Mouse (Mus musculus) small intestine, adult 2 months (tissue): ENCODE measurements around the gene Zfp598. TPM values are rescaled to one million over a fixed set of nuclear protein-coding genes. Genes with fewer than 3 reads are reported as not detected.
A peak's percentile ranks its signal among the peaks of the same experiment; 100 is the strongest.

ENCODE experiments used
- H3K27ac ChIP-seq: fragments of 200-500 bp; 2 replicates; pipeline ENCODE4 v1.5.1; 2012; ENCODE audit warnings: low read depth, low read length, control low read depth, inconsistent platforms; ENCODE audit not compliant: insufficient read depth
- H3K27me3 ChIP-seq: fragments of 200-500 bp; 2 replicates; pipeline ENCODE4 v1.6.1; 2012; ENCODE audit warnings: mild to moderate bottlenecking, moderate library complexity, low read length, inconsistent platforms; ENCODE audit not compliant: control insufficient read depth, insufficient read depth
- H3K36me3 ChIP-seq: fragments of 200-500 bp; 2 replicates; pipeline ENCODE4 v1.6.1; 2012; ENCODE audit warnings: mild to moderate bottlenecking, low read length, control low read depth, inconsistent platforms; ENCODE audit not compliant: control insufficient read depth, insufficient read depth
- H3K4me1 ChIP-seq: fragments of 200-500 bp; 2 replicates; pipeline ENCODE4 v1.6.1; 2012; ENCODE audit warnings: low read length, inconsistent platforms, mixed read lengths; ENCODE audit not compliant: control insufficient read depth, insufficient read depth, insufficient read length
- H3K4me3 ChIP-seq: fragments of 200-500 bp; 2 replicates; pipeline ENCODE4 v1.5.1; 2012; ENCODE audit warnings: low read depth, mild to moderate bottlenecking, control low read depth, inconsistent platforms, low read length, moderate library complexity
- CTCF ChIP-seq: fragments of 200-500 bp; IDR thresholded peaks from 2 replicates; pipeline ENCODE4 v1.5.1; 2012; ENCODE audit warnings: low read depth, mild to moderate bottlenecking, control low read depth, inconsistent platforms, low read length, moderate library complexity, mixed read lengths; ENCODE audit not compliant: insufficient replicate concordance, insufficient read length; ENCODE audit errors: extremely low read depth
- POLR2A ChIP-seq: fragments of 200-500 bp; IDR thresholded peaks from 2 replicates; pipeline ENCODE4 v1.6.1; 2012; ENCODE audit warnings: low read depth, mild to moderate bottlenecking, control low read depth, inconsistent platforms, low read length, moderate library complexity
- WGBS: fragments of 180-500 bp; shearing (Covaris S2); methylation state at CpG from one replicate; pipeline ENCODE4 v1.1.7; 2018; 5-methylcytosine and 5-hydroxymethylcytosine counted together
- polyA plus RNA-seq: library from polyadenylated mRNA; depleted of rRNA; stranded (reverse); fragments of >200 nt; gene quantifications from 2 replicates; pipeline ENCODE4 v1.2.3, GENCODE M21; 2012; rRNA removed

Zfp598 gene
- polyA plus RNA-seq, result 41.1 and 85.8 TPM in 2 replicates

DNA sequence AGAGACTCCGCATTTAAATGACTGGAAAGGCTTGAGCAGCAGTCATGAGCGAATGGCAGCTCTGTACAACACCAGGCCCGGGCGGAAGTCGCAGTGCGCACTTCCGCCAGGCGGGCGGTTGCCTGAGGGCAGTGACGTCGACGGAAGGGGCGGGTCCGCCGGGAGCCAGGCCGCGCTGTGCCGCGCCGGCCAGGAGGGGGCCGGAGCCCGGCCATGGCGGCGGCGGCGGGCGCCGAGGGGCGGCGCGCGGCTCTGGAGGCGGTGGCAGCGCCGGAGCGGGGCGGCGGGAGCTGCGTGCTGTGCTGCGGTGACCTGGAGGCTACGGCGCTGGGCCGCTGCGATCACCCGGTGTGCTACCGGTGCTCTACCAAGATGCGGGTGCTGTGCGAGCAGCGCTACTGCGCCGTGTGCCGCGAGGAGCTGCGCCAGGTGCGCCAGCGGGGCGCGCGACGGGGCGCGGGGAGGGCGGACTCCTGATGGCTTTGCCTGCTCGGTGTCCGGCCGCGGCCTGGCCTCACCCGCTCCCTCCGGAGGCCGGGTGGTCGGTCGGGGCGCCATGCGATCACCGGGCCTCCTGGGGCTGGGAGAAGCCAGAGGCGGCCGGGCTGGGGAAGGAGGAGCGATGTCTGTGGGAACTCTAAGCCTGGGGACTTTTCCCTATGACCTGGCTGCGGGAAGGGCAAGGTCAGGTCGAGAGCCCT is at the start of gene Zfp598:
TSS of gene Zfp598 (plus strand) at position 143 of the 701 bp plus-strand sequence.
- TF ChIP-seq POLR2A (peak; percentile 67; the same call in 1 of the 2 replicates), CTCF (peak; percentile 37; the same call in 1 of the 2 replicates)
- WGBS, result under 1% methylated on average over 80 of the region's 80 CpGs

DNA sequence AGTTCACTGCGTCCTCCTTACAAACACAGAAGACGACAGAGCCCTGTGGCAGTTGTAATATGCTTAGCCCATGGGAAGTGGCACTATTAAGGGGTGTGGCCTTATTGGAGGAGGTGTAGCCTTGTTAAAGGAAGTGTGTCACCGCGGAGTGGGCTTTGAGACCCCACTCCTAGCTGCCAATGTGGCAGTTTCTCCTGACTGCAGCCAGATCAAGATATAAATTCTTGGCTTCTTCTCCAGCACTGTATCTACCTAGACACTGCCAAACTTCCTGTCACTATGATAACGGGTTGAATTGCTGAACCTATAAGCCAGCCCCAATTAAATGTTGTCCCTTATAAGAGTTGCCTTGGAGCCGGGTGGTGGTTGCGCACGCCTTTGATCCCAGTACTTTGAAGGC is 44.0 kb upstream of the Zfp598 start:
- WGBS, result 89% methylated on average over 8 of the region's 8 CpGs
- H3K36me3 ChIP-seq, result peaks cover 63% of the 10 kb centered on the region

More for the DNA sequence above, at the start of gene Zfp598:
- H3K36me3 ChIP-seq, result no peaks in the 10 kb centered on the region
- no peaks in the 10 kb centered on the region for H3K27me3 ChIP-seq
- H3K27ac ChIP-seq, result peak within 1 kb of the TSS; percentile 36
- H3K4me1 ChIP-seq, result peaks cover 15% of the 10 kb centered on the region; the same call in 1 of the 2 replicates
- H3K4me3 ChIP-seq, result peak within 1 kb of the TSS; percentile 71

DNA sequence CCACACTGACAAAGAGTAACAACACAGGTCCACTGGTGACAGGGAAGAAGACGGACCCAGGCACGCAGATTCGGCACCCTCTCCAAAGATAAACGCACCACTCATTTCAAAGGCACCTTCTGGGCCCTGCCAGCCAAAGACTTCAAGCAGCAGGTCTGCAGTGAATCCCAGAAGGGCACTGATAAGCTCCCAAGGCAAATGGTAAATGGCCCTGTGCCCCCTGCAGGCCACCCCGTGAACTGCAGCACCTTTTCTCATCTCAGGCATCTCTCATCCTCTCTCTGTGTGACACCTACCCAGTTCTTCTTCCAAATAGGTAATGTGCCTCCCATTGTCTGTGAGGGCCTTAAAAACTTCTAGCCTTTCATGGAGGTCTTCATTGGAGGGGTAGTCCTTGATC is 40.8 kb upstream of the Zfp598 start:
- peak; percentile 97; the same call in 1 of the 2 replicates for TF ChIP-seq CTCF
- TF ChIP-seq POLR2A, result peak; percentile 20; the same call in 1 of the 2 replicates
- 33% methylated on average over 5 of the region's 5 CpGs for WGBS
- H3K27ac ChIP-seq, result no peak overlapping the region
- peaks cover 34% of the 10 kb centered on the region for H3K36me3 ChIP-seq
- H3K27me3 ChIP-seq, result no peaks in the 10 kb centered on the region
- no peak overlapping the region for H3K4me3 ChIP-seq
- peaks cover 6% of the 10 kb centered on the region; the same call in 1 of the 2 replicates for H3K4me1 ChIP-seq

More for the DNA sequence above, 44.0 kb upstream of the Zfp598 start:
- H3K4me3 ChIP-seq, result no peak overlapping the region
- H3K27me3 ChIP-seq, result no peaks in the 10 kb centered on the region
- H3K27ac ChIP-seq, result no peak overlapping the region
- no peak for TF ChIP-seq POLR2A
- TF ChIP-seq CTCF, result no peak
- H3K4me1 ChIP-seq, result no peaks in the 10 kb centered on the region

DNA sequence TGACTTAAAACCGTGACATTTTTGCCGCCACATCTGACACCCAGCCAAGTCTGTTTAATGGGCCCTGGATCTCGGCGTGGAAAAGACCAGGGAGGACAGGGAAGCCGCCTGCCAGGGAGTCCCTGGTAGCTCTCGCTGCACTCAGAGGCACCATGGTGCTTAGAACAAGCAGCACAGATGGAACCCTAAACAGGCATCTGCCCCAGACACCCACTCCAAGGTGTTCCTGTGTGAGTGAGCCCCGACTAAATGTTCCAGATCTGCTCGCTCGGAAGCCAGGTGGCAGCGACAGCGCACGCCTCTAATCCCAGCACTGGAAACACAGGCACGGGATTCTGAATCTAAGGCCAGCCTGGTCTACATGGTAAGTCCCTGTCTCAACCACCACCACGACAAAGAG is 39.4 kb upstream of the Zfp598 start:
- Histone ChIP-seq H3K27ac (no peak overlapping the region), H3K4me3 (no peak overlapping the region), H3K36me3 (peaks cover 26% of the 10 kb centered on the region), H3K4me1 (peaks cover 6% of the 10 kb centered on the region), H3K27me3 (no peaks in the 10 kb centered on the region)
- 90% methylated on average over 14 of the region's 14 CpGs for WGBS
- TF ChIP-seq POLR2A, result no peak
- no peak for TF ChIP-seq CTCF

DNA sequence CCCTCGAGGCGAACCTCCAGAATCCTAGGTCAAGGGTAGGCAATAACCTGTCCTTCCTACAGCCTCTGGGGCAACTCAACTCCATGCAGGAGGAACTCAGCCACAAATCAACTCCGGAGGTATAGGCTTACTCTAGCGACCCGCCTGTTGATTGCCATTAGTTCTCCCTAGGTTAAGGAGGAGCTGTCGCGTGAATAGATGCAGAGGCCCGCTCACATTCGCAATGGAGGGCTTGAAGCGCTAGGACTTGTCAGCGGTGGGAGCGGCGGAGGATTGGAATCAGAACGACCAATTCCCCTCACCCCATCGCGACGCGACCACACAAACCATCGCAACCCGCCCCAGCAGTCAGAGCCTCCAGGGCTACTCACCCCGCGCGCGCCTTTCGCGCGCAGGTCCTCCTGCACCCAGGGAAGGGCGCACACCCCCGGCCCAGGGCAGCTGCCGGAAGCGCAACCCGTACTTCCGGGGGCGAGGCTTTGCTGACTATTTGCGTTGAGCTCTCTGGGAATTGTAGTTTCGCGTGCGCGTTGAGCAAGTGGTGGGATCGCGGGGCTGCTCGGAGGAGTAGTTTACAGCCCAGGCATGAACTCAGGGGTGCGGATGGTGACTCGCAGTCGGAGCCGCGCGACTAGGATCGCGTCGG is 37.2 kb upstream of the Zfp598 start, which contains the start of the genes Tsc2 and Nthl1:
TSS of gene Tsc2 (minus strand) at position 464 of the 646 bp plus-strand sequence.
TSS of gene Nthl1 (plus strand) at position 514 of the 646 bp plus-strand sequence.
- WGBS, result under 1% methylated on average over 51 of the region's 51 CpGs

DNA sequence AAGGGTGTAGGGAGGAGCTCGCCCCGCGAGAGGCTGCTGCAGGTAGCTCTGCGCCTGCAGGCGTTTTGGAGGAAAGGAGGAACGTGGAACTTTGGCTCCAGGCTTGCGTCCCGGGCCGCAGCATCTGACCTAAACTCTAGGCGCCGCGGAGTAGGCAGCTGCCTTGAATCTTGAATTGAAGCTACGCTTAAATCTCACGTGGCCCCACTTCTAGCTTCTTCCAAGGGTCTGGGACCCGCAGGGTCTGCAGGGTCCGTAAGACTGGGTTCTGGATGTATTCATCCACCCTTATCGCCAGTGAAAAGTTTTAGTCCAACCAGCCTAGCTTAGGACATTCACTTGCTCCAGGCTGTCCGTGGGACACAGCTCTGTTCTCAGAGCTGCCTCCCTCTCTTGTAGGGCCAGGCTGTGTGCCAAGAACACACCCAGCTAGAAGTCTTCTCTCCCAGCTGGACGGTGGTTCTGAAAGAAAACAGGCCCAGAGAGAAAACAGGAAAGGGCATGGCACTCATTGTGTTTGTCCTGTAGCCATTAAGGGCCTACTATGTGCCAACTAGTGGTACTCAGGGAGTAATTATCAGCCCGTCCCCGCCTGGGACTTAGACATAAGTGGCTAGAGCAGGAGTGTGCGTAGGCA is 36.6 kb upstream of the Zfp598 start:
- peak overlapping the region; percentile 72 for H3K27ac ChIP-seq
- peak overlapping the region; percentile 74 for H3K4me3 ChIP-seq
- H3K36me3 ChIP-seq, result peaks cover 7% of the 10 kb centered on the region
- 4% methylated on average over 22 of the region's 22 CpGs for WGBS
- no peaks in the 10 kb centered on the region for H3K27me3 ChIP-seq
- peaks cover 6% of the 10 kb centered on the region for H3K4me1 ChIP-seq
- no peak for TF ChIP-seq POLR2A

More for the DNA sequence above, 37.2 kb upstream of the Zfp598 start, which contains the start of the genes Tsc2 and Nthl1:
- Histone ChIP-seq H3K36me3 (peaks cover 11% of the 10 kb centered on the region), H3K4me1 (peaks cover 6% of the 10 kb centered on the region), H3K4me3 (peak within 1 kb of the TSS; percentile 74), H3K27ac (peak within 1 kb of the TSS; percentile 72), H3K27me3 (no peaks in the 10 kb centered on the region)
- TF ChIP-seq CTCF, result no peak
- peak; percentile 54 for TF ChIP-seq POLR2A
